Mouse (Mus musculus) left cerebral cortex, postnatal 4 days (tissue): Measurements from ENCODE around the gene Nup85. TPM values are rescaled to one million over a fixed set of nuclear protein-coding genes. Genes with fewer than 3 reads are reported as not detected.
"Not testable (repeated sequence)": the region's sequence is repeated elsewhere in the genome, so short reads cannot be mapped to it uniquely, and the experiment has no call there.

Source experiments
- DNase-seq: peaks from one replicate; pipeline ENCODE4 v3.0.0-alpha.2; 2022
- intact Hi-C: fragments of 180-260 bp; cut with DNase I; formaldehyde crosslinking; loops from one replicate; pipeline ENCODE4 v1.15.1; 2025
- total RNA-seq, 2 experiments: library from RNA; stranded (reverse); gene quantifications; 2 replicates each; pipeline ENCODE4 v1.2.3; 2021

Gene Nup85
- 10 to 100 TPM; 66.6 to 73.4 TPM for total RNA-seq

- DNase-seq: peak; percentile 99
- intact Hi-C loops: no loop called here
Measured at GRCm38 (mm10) chr11:115564064-115564809, at the start of gene Nup85. Gene Nup85, plus strand, starts transcription at chr11:115564434.

GRCm38 (mm10) chr11:115515021-115515420 is 49.2 kb upstream of the Nup85 start:
- DNase-seq: no peak
- intact Hi-C loops: no loop called here

DNA sequence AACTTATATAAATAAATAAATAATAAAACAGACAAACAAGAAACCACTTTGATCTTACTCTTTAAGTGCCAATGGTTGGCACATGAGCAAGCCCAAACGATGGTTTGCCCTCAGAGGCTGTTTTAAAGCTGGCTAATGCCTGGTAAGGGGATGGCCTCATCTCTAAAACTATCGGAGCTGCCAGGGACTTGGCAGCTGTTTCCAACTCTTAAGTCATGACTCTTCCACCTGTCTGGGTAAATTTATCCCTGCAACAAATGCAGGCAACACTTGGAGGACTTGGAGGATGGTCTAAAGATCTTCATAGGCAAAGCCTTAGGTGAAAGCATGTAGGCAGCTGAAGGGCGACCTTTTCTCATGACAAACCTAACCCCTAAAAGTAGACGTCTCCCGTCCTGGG is 47.3 kb upstream of the Nup85 start:
- intact Hi-C loops: no loop called here

DNA sequence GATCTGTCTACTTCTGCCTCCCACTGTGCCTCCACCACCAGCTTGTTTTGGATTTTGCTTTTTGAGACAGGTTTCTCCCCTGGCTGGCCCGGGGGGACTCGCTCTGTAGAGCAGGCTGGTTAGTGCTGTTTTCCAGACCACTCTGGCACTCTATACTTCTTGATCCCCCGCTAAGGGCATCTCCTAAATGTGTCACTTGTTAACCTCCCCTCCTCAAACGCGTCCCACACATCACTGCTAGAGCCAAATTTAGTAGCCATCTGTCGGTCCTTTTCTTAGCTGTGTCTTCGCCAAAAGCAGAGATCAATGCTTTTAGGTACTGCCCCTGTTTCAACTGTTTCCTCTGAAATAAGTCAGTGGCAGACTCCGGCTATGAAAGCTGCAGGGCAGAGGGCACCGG is 45.5 kb upstream of the Nup85 start:
- no peak for DNase-seq
- intact Hi-C loops: no loop called here

More for the DNA sequence above, 47.3 kb upstream of the Nup85 start:
- no peak for DNase-seq

- no peak for DNase-seq
- intact Hi-C loops: no loop called here
Measured at GRCm38 (mm10) chr11:115519581-115519980, 44.7 kb upstream of the Nup85 start.

- intact Hi-C loops: no loop called here
- DNase-seq: no peak
Measured at GRCm38 (mm10) chr11:115520218-115520617, 44.0 kb upstream of the Nup85 start.

DNA sequence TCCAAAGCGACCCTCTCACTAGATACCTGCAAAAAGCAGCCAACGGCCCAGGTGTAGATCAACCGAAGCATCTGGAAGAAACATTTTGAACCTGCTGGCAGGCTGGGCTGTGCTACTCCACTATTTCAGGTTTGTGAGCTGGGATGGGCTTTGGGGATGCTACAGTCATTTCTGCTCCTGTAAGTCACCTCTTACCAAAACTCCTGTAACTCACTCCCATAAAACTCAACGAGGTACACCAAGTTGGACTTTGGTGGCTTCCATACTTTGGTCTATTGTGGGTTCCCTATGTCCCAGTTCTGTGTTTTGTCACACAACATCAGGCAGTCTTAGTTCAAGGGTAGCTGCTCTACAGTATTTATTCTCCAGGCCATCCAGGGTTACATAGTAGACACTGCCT is 43.2 kb upstream of the Nup85 start:
- intact Hi-C loops: no loop called here
- DNase-seq: no peak

DNA sequence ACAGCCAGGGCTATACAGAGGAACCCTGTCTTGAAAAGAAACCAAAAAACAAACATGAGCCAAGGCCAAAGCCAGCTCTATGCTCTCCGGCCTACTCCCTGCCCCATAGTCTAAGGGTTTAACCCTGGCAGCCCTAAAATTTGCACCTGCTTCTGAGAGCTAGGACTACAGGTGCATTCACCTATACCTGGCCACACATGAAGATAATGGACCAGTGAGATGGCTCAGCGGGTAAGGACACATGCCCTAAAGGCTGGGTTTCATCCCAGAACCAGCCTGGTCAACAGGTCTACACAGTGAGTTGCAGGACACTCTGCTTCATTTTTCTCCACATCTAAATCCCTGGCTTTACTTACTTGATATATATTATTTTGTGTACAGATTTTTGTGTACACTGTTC is 42.0 kb upstream of the Nup85 start:
- intact Hi-C loops: no loop called here
- DNase-seq: no peak

- no peak for DNase-seq
- intact Hi-C loops: no loop called here
Measured at GRCm38 (mm10) chr11:115522703-115523102, 41.5 kb upstream of the Nup85 start.

DNA sequence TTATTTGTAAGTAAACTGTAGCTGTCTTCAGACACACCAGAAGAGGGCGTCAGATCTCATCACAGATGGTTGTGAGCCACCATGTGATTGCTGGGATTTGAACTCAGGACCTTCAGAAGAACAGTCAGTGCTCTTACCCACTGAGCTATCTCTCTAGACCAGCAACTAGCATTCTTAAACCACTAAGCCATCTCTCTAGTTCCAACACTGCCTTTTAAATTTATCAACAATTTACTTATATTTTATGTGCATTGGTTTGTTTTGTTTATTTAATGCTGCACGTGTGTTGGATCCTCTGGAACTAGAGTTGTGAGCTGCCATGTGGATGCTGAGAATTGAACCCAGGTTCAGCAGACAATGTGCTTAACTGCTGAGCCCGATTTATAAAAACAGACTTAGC is 37.8 kb upstream of the Nup85 start:
- intact Hi-C loops, DNase-seq: not testable (repeated sequence)

DNA sequence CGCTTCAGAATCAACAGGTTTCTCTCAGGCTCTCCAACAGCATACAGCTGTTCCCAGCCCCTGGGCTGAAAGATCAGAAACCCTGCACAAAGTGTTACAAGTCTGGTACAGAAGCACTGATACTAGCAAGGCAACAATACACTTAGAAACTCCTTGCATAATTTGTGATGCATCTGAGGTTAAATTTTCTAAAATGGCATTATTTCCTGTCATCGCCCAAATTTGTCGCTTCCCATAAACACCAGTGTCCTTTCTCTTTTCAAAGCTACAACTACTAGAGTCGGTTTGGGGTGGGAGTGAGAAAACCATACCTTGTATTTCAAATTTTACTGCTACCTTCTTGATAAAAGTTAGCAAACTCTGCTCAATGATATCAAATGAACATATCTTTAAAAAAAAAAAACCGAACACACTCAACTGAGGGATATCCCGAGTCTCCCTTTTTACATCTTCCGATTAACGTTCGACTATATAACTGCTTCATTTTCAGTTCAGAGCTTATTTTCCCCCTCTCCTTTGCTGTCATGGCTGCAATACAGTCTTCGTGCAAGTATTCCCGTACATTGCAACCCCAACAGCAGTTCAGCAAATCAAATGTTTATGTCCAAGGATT is 29.4 kb upstream of the Nup85 start:
- DNase-seq: no peak
- intact Hi-C loops: no loop called here

GRCm38 (mm10) chr11:115535401-115536037 is 28.7 kb upstream of the Nup85 start:
- DNase-seq: peak; percentile 73
- intact Hi-C loops: no loop called here

DNA sequence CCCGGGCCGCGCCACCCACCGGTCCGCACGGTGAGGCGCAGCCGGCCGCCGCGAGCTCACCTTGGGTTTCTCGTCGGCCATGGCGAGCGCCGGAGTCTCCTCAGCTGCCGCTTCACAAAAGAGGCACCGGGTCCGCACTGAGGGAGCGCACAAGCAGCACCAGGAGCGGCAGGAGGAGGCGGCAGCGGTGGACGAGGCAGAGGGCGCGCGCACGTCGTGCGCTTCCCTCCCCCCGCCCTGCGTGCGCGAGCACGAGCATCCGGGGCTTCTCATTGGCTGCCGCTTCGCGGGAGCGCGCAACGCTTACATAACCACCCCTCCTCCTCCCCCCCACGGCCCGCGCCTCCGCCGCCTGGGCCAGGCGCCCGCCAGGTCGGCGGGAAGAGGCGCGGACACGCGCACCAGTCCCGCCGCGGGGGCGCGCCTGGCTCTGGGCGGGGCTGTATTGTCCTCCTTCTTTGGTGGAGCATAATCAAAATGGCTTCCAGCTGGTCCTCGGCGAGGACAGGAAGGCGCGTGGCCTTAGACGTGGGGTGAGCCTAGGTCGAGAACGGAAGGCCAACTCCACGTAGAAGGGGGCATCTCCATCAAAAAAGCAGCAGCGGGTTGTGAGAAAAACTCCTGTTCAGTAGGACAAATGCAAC is 28.1 kb upstream of the Nup85 start, which contains the start of gene Sumo2:
Sumo2 (minus strand) TSS at position 239 of the 644 bp plus-strand sequence.
- intact Hi-C loops: no loop called here
- DNase-seq: peak; percentile 99

- DNase-seq: no peak
- intact Hi-C loops: no loop called here
Measured at GRCm38 (mm10) chr11:115536856-115537568, 27.2 kb upstream of the Nup85 start.

- DNase-seq: no peak
- intact Hi-C loops: no loop called here
Measured at GRCm38 (mm10) chr11:115538045-115538444, 26.2 kb upstream of the Nup85 start.

GRCm38 (mm10) chr11:115543571-115543970 is 20.7 kb upstream of the Nup85 start:
- intact Hi-C loops: no loop called here
- no peak for DNase-seq

- intact Hi-C loops: no loop called here
Measured at GRCm38 (mm10) chr11:115552783-115553182, 11.5 kb upstream of the Nup85 start.

DNA sequence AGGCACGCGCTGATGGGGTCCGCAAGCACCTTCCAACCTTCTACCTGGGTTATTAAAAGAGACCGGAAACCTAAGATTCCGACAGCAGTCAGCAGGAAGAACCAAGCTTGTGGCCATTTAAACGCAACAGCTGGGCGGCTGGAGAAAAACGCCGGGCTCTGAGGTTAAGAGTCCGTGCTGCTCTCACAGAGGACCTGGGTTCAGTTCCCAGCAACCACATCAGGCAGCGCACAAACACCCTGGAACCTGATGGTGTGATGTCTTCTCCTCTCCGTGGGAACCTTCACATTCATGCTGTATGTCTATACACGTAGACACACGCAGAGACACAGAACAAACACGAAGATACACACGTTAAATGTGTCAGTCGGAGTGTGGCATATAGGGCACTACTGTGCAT is 8.5 kb upstream of the Nup85 start:
- no peak for DNase-seq
- intact Hi-C loops: no loop called here

More at GRCm38 (mm10) chr11:115552783-115553182, 11.5 kb upstream of the Nup85 start:
- DNase-seq: no peak

- DNase-seq: no peak
- intact Hi-C loops: no loop called here
Measured at GRCm38 (mm10) chr11:115563406-115563805, 828 bp upstream of the Nup85 start.

DNA sequence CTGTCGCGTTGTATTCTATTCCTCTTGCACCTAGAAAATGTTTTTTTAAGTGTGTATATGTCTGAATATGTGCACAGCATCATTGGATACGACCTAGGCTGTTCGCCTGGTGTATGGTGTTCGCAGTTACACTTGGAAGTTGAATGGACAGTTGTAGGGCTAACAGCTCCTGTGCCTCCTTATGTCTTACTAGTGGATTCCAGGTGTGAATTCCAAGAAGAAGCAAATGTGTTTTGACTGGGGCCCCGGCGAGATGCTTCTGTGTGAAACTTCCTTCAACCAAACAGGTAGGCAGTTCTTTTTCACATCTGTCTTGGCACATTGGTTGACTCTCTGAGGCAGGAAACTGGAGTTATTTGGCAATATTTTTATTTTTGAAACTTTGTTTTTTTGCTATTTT is 727 bp downstream of the Nup85 start:
- intact Hi-C loops: no loop called here
- DNase-seq: no peak

GRCm38 (mm10) chr11:115579080-115579479 is 14.8 kb downstream of the Nup85 start:
- DNase-seq: no peak
- intact Hi-C loops: no loop called here
